Mouse (Mus musculus): ENCODE results near the gene Ppm1e. TPM values are rescaled to one million over a fixed set of nuclear protein-coding genes. Genes with fewer than 3 reads are reported as not detected.
"Not testable (repeated sequence)": the region's sequence is repeated elsewhere in the genome, so short reads cannot be mapped to it uniquely, and the experiment has no call there.

The Ppm1e gene
- total RNA-seq, 2 experiments from 2014 or later, result 17.7 to 18.6 TPM

DNA sequence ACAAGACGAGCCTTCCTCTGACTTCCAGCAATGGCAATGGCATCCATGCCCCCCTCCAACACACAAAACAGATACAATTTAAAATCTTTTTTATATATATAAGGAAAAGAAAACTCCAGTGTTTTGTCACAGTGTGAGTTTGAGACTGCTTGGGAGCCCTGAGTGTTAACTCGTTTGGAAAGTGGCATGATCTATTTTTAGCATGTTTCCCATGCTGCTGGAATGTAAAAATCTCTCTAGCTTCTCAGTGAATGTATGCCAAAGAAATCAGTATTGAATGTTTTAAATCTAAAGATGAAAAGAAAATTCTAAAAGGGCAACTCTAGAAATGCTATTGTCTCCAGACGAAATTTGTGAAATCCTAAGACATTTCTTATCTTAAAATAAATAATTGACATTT lies 45.3 kb downstream of the Ppm1e start:
- DNase-seq (ENCODE audit: low spot score in 2 of 2), result no peak

DNA sequence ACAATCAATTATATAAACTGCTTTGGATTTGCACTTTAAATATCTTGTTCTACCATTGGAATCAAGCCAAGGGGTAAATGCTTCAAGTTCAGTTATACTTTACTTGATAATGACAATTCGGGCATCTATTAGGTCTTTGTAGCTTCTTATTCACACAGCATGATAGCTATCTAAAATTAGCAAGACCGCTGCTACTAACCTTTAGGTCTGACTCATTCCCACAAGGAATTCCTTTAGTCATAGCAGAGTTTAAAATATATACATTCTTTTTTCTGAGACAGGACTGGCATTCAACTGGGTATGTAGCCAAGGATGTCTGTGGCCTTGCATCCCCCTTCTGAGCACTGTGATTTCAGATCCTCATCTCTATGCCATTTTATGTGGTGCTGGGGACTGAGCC lies 48.5 kb downstream of the Ppm1e start:
- DNase-seq (ENCODE audit: low spot score in 2 of 2), result no peak

- no peak for DNase-seq (ENCODE audit: low spot score in 2 of 2)
Measured at GRCm38 (mm10) chr11:87309329-87310074, 49.3 kb downstream of the Ppm1e start.

DNA sequence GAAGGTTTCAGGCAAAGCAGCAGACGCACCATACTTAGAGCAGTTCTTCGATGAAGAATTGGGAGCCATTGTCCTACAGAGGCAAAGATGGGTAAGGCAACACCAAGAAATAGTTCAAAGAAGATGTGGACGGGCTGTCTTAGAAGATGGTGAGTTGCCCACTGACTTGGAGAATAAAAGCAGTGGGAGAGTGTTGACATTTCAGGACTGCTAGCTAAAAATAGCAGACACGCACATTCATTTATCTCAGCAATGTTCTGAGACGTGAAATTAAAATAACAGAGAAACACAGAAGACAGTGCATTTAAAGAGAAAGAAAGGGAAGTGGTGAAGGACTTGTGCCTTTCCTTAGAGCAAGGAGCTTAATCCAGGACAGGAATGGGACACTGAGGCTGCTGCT lies 59.8 kb downstream of the Ppm1e start:
- DNase-seq (ENCODE audit: low spot score in 2 of 2), result no peak

DNA sequence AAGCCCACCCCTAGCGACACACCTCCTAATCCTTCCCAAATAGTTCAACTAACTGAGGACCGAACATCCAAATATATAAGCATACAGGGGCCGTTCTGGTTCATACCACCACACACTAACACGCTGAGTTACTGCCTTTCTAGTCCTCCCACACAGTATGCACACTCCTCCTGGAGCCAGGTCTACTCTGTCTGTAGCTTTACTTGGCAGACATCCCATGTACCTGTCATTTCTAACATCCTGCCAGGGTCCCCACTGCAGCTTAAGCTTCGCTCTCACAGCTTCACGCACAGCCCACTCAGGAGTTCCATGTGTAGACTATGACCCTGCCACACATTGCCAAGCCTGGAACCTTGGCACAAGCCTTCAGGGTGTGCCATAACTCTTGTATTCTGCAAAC lies 62.4 kb downstream of the Ppm1e start:
- DNase-seq (ENCODE audit: low spot score in 2 of 2), result no peak

GRCm38 (mm10) chr11:87295636-87296035 lies 63.2 kb downstream of the Ppm1e start:
- no peak for DNase-seq (ENCODE audit: low spot score in 2 of 2)

- DNase-seq (ENCODE audit: low spot score in 2 of 2), result no peak
Measured at GRCm38 (mm10) chr11:87289313-87289712, 69.5 kb downstream of the Ppm1e start.

GRCm38 (mm10) chr11:87286194-87286593 lies 72.6 kb downstream of the Ppm1e start:
- no peak for DNase-seq (ENCODE audit: low spot score in 2 of 2)

DNA sequence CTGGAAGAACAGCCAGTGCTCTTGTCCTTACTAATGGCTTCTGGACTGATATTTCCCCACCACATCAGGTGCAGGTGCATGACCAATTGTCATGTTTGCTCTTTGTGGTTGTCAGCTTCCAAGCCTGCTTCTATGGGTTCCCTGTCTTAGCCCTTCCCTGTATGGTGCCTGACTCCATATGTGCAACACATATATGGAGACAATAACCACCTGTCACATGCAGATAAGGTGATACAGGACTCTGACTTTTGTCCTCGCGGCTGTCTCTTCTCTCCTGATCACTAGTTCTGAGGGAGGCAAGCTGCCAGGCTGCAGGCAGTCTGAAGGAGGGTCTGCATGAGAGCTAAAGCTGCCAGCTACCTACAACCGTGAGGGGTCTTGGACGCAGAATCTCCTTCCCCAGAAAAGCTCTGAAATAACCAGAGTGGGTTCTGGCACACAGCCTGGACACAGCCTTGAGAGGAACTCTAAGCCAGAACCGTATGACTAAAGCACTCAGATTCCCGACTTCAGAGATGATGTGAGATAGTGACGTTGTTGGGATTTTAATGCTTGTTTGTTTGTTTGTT lies 76.8 kb downstream of the Ppm1e start:
- no peak for DNase-seq (ENCODE audit: low spot score in 2 of 2)

DNA sequence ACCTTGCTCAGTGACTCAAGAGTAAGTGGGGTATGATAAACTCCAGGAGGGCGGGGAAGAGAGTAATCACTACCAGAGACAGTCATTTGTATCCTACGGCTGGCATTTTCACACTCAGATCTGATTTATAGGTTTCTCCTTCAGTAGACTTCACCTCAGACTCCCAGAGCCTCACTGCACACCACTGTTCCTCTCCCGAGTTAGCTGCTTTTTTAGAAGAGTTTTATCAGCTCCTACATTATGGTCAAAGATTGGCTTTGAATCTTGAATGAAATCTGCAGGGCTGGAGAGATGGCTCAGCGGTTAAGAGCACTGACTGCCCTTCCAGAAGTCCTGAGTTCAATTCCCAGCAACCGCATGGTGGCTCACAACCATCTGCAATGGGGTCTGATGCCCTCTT lies 79.4 kb downstream of the Ppm1e start:
- no peak for DNase-seq (ENCODE audit: low spot score in 2 of 2)

DNA sequence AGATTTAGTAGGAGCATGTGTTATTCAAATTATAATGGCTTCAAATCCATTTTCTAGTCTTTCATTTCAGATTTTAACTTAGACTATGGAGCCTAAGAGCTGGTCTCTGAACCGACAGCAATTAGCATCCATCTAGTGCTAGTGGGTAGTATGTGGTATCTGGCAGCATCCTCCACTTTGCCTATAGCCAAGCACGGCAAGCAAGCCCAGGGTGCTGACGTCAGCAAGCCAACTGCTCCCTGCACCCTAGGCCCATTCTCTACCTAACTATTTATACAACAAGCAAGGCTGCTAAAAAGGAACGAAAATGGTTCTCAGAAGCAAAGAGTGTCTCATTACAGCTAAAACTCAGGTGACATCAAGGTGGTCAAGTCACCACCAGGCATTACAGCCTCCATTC lies 80.0 kb downstream of the Ppm1e start:
- DNase-seq (ENCODE audit: low spot score in 2 of 2), result no peak

DNA sequence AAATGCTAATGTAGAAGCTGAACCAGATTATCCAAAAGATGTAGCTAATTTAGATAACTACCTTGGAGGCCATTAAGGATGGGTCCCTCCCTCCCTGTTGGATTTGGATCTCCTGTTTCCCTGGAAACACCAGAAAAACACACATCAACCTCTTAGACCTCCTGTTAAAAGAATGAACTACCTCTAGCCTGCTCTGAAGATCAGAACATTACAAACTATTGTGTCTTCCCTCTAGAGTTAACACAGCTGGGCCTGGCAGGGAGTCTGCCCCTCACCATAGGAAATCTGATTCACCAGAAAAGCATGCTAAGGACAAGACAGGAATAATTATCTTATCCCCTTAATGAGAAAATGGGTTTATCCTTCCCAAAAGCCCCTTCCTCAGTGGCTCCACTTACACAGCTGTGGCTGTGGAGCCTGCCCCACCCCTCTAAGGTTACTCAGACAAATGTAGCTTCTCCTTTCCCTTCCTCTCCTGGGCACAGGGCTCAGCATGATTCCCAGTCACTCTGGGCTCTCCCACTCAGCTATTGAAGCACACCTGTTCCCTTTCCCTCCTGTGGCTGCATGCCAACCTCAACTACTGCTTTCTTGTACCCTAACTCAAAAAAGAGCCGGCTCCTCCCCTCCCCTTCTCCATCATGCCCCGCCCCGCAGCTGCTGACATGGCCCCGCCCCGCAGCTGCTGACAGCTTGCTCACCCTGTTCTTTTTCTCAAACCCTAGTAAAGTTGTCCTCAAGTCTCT lies 82.4 kb downstream of the Ppm1e start:
- DNase-seq (ENCODE audit: low spot score in 2 of 2), result no peak

GRCm38 (mm10) chr11:87275420-87276048 lies 83.3 kb downstream of the Ppm1e start:
- no peak for DNase-seq (ENCODE audit: low spot score in 2 of 2)

- no peak for DNase-seq (ENCODE audit: low spot score in 2 of 2)
Measured at GRCm38 (mm10) chr11:87272725-87273124, 86.1 kb downstream of the Ppm1e start.

DNA sequence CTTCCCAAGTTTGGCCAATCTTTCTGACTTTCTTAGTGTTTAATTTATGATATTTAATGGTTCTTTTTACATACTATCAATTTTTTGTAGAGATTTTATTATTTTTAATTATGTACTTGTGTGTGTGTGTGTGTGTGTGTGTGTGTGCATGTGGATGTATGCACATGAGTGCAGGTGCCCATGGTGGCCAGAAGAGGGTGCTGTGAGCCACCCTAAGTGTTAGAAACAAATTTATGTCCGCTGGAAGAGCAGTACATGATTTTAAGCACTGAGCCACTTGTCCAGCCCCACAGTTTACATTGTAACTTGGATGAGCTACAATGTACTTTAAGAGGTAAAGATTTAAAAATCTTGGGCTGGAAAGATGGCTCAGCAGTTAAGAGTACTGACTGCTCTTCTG lies 87.3 kb downstream of the Ppm1e start:
- DNase-seq (ENCODE audit: low spot score in 2 of 2), result no peak

DNA sequence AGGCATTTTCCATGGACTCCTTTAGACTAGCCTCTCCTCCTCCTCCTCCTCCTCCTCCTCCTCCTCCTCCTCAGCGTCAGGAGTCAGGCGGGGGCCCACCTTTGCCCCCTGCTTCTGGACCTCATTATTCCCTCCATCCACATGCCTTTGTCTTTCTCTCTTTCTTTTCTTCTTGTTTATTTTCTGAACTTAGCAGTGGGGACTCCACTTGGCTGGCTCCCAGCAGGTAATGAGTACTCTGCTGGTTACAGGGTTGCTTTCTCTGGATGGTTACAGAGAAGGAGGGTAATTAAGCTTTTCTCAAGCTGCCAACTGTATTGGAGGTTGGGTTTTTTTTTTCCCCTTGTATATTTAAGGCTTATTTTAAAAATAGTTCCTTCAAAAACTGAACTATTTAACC lies 87.9 kb downstream of the Ppm1e start:
- no peak for DNase-seq (ENCODE audit: low spot score in 2 of 2)

DNA sequence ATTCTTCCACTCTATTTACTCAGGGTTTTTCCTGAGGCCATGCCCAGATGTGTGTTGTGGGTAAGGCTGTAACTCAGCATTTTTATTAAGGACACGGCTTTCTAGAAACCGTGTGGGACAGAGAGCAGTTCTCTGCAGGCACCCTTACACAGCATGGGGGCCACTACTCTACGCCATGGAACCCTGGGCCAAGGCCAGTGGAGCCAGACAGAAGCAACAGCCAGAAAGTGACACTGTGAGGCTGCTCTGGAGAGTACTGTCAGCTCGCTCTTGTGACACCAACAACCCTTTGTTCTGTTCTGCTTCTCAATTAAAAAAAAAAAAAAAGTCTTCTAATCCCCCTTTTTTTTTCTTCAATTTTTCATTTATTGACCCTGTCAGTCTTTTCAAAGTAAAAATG lies 88.4 kb downstream of the Ppm1e start:
- DNase-seq (ENCODE audit: low spot score in 2 of 2), result no peak

DNA sequence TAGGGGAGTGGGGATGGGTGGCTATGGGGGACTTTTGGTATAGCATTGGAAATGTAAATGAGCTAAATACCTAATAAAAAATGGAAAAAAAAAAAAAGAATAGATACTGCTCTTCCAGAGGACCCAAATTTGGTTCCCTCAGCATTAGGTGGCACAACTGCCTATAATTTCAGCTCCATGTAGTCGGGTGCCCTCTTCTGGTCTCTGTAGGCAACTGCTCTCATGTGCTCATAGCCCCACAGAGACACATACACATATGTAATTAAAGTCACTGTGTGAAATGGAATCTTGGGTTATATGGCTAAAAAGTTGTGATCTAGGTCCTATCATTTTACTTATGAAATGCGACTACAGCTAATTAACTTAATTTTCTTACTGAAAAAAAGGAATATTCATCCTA lies 90.0 kb downstream of the Ppm1e start:
- DNase-seq (ENCODE audit: low spot score in 2 of 2), result no peak

GRCm38 (mm10) chr11:87266246-87266645 lies 92.6 kb downstream of the Ppm1e start:
- DNase-seq (ENCODE audit: low spot score in 2 of 2), result no peak

DNA sequence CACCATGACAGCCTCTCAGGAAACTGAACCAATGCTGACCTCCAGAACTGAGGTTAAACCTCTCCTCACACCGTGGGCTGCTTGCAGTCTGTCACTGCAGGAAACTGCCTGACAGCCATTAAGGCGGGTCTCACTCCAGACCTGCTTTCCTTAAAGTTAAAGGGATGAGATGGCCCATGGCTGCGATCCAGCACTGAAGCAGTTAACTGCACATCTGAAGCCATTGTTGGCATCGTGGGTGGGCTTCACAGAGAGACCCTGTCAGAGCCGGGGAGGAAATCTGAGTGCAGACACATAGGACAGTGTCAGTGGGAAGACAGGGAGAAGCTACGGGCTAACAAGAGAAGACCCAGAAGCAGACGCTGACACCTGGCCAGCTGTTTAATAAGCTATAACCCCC lies 94.9 kb downstream of the Ppm1e start:
- DNase-seq (ENCODE audit: low spot score in 2 of 2), result no peak

GRCm38 (mm10) chr11:87261705-87262104 lies 97.1 kb downstream of the Ppm1e start:
- not testable (repeated sequence) for DNase-seq (ENCODE audit: low spot score in 2 of 2)

DNA sequence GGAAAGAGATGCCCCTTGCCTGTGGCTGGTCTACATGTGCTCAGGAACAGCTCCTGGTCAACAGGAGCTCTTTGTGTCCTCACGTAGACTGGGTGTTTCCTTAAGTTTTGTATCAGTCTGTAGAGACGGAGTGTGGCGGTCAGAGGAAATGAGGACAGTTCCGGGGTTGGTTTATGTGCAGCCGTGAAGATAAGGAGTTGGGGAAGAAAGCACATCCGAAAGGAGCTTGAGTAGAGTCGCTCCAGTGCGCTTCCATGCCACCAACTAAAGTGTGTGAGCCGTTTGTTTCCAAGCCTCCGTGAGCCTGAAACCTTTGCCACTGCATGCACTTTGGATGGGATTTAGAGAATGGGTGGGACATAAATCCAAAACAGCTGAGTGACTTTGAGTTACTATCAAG lies 99.0 kb downstream of the Ppm1e start:
- no peak for DNase-seq (ENCODE audit: low spot score in 2 of 2)
